Mouse (Mus musculus) brain, embryonic 14.5 days (tissue): ENCODE data around the gene Slamf9. TPM values are rescaled to one million over a fixed set of nuclear protein-coding genes. Genes with fewer than 3 reads are reported as not detected.

ENCODE experiments used
- DNase-seq: peaks from one replicate; pipeline ENCODE4 v3.0.0-alpha.2; 2011; ENCODE audit warnings: low read depth
- CTCF ChIP-seq: fragments of 200-500 bp; IDR thresholded peaks from 2 replicates; pipeline ENCODE4 v1.5.1; 2012; ENCODE audit warnings: inconsistent platforms, mild to moderate bottlenecking, moderate library complexity, borderline replicate concordance; ENCODE audit not compliant: insufficient read depth, insufficient read length; ENCODE audit errors: extremely low read depth
- POLR2A ChIP-seq: fragments of 200-500 bp; IDR thresholded peaks from 2 replicates; pipeline ENCODE4 v1.6.1; 2012; ENCODE audit warnings: mild to moderate bottlenecking, inconsistent platforms, borderline replicate concordance; ENCODE audit not compliant: poor library complexity, insufficient read depth, insufficient read length, severe bottlenecking; ENCODE audit errors: extremely low read depth
- polyA plus RNA-seq: library from polyadenylated mRNA; depleted of rRNA; stranded (reverse); fragments of >200 nt; gene quantifications from 2 replicates; pipeline ENCODE4 v1.2.3, GENCODE M21; 2012

Gene Slamf9
- polyA plus RNA-seq, 1 experiment: 0.18 TPM

GRCm38 (mm10) chr1:172484236-172484635 is 9.1 kb downstream of the Slamf9 start:
- TF ChIP-seq POLR2A (no peak), CTCF (no peak)
- DNase-seq: peak; percentile 36

- TF ChIP-seq CTCF (no peak), POLR2A (no peak)
- DNase-seq: no peak
These were observed 9.5 kb downstream of the Slamf9 start for GRCm38 (mm10) chr1:172484671-172485070.

GRCm38 (mm10) chr1:172485821-172486220 is 10.7 kb downstream of the Slamf9 start:
- DNase-seq: peak; percentile 92
- no peak for TF ChIP-seq CTCF
- TF ChIP-seq POLR2A: no peak

- DNase-seq: peak; percentile 71
These were observed 11.1 kb downstream of the Slamf9 start for GRCm38 (mm10) chr1:172486236-172486635.

GRCm38 (mm10) chr1:172486651-172487050 is 11.5 kb downstream of the Slamf9 start:
- TF ChIP-seq CTCF (no peak), POLR2A (no peak)
- no peak for DNase-seq

More at GRCm38 (mm10) chr1:172486236-172486635, 11.1 kb downstream of the Slamf9 start:
- TF ChIP-seq CTCF (no peak), POLR2A (no peak)

GRCm38 (mm10) chr1:172487859-172488258 is 12.7 kb downstream of the Slamf9 start:
- TF ChIP-seq CTCF: no peak
- TF ChIP-seq POLR2A: no peak
- DNase-seq: no peak

- DNase-seq: no peak
- TF ChIP-seq CTCF (no peak), POLR2A (no peak)
These were observed 13.7 kb downstream of the Slamf9 start for GRCm38 (mm10) chr1:172488831-172489230.

GRCm38 (mm10) chr1:172489585-172490250 is 14.6 kb downstream of the Slamf9 start:
- DNase-seq: no peak
- TF ChIP-seq POLR2A: no peak
- no peak for TF ChIP-seq CTCF

- TF ChIP-seq CTCF (peak; percentile 99), POLR2A (no peak)
- DNase-seq: peak; percentile 84
These were observed 15.1 kb downstream of the Slamf9 start for GRCm38 (mm10) chr1:172490261-172490661.

GRCm38 (mm10) chr1:172492047-172492446 is 16.9 kb downstream of the Slamf9 start:
- TF ChIP-seq POLR2A (no peak), CTCF (no peak)
- DNase-seq: no peak

- no peak for DNase-seq
- TF ChIP-seq CTCF (no peak), POLR2A (no peak)
These were observed 18.4 kb downstream of the Slamf9 start for GRCm38 (mm10) chr1:172493516-172493915.

- TF ChIP-seq CTCF (no peak), POLR2A (no peak)
- no peak for DNase-seq
These were observed 20.9 kb downstream of the Slamf9 start for GRCm38 (mm10) chr1:172496030-172496429.
